Mouse (Mus musculus) cerebellum, adult 2 months (tissue): ENCODE measurements around the gene Sorcs1. TPM values are rescaled to one million over a fixed set of nuclear protein-coding genes. Genes with fewer than 3 reads are reported as not detected.

Source experiments
- DNase-seq, 2 experiments: peaks; one replicate each; pipeline ENCODE4 v3.0.0; 2021
- H3K27ac ChIP-seq: fragments of 200-500 bp; 2 replicates; pipeline ENCODE4 v1.5.1; 2012; ENCODE audit warnings: low read length, control low read depth, inconsistent platforms; ENCODE audit not compliant: insufficient read depth
- H3K27me3 ChIP-seq: fragments of 200-500 bp; 2 replicates; pipeline ENCODE4 v1.6.1; 2012; ENCODE audit warnings: inconsistent platforms, mild to moderate bottlenecking, low read length, moderate library complexity; ENCODE audit not compliant: control insufficient read depth, insufficient read depth
- H3K4me1 ChIP-seq: fragments of 200-500 bp; 2 replicates; pipeline ENCODE4 v1.6.1; 2011; ENCODE audit warnings: low read length; ENCODE audit not compliant: control insufficient read depth, insufficient read depth
- H3K4me3 ChIP-seq: fragments of 200-500 bp; replicated peaks from 2 replicates; pipeline ENCODE3; 2011; ENCODE audit warnings: mild to moderate bottlenecking, low read depth, low read length, control low read depth; ENCODE audit not compliant: insufficient read depth
- CTCF ChIP-seq: fragments of 200-500 bp; IDR thresholded peaks from 2 replicates; pipeline ENCODE4 v1.5.1; 2011; ENCODE audit warnings: low read depth, mild to moderate bottlenecking, control low read depth, low read length, moderate library complexity, borderline replicate concordance; ENCODE audit not compliant: insufficient read depth
- POLR2A ChIP-seq: fragments of 200-500 bp; IDR thresholded peaks from 2 replicates; pipeline ENCODE4 v1.6.1; 2011; ENCODE audit warnings: low read length, control low read depth, borderline replicate concordance; ENCODE audit not compliant: insufficient read depth
- WGBS: fragments of 180-500 bp; shearing (Covaris S2); methylation state at CpG from one replicate; pipeline ENCODE4 v1.1.7; 2018; 5-methylcytosine and 5-hydroxymethylcytosine counted together
- polyA plus RNA-seq: library from polyadenylated mRNA; depleted of rRNA; stranded (reverse); fragments of >200 nt; gene quantifications from 2 replicates; pipeline ENCODE4 v1.2.3, GENCODE M21; 2012

Gene Sorcs1
- polyA plus RNA-seq, 1 experiment = 11.0 TPM

DNA sequence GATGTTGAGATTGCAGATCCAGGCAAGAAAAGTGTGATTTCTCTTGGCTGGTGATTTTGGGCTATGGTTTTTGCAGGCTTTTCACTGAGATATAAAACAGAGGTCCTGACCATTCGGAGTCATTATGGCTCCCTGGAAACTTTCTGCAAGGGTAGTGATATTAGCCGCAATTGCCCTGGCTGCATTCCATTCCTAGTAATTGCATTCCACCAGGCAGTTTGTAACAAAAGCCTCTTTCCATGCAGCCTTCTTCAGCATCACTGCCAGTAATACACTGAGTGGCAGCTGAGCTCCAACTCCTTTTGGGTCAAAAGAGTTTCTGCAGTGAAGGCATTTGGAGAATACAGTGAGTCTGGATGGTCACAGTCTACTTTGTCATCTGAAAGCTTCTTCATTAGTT, 319.9 kb downstream of the Sorcs1 start:
- Histone ChIP-seq H3K4me1 (no peaks in the 10 kb centered on the region), H3K27me3 (no peaks in the 10 kb centered on the region), H3K4me3 (no peak overlapping the region), H3K27ac (no peak overlapping the region)
- no peak for TF ChIP-seq CTCF
- TF ChIP-seq POLR2A = no peak
- no peak for DNase-seq
- WGBS = 42% methylated on average over 2 of the region's 2 CpGs

DNA sequence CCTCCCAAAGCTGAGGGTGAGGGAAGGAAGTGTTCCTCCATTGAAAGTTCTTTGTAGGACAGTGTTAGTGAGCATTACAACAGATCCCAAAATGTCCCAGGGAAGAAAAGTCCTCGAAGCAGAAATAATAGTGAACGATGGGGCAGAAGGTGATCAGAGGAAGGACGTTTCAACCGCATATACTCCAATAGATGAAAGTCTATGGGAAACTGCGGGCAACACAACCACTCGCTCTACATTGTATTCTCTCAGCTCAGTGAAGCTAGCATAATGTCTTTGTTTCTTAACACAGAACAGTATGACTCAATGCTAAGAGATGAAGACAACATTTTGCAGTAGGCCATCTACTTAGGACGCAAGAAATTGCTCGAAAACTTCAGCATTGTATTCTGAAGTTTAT, 339.2 kb downstream of the Sorcs1 start:
- DNase-seq = no peak
- H3K27ac ChIP-seq = no peak overlapping the region
- no peaks in the 10 kb centered on the region for H3K4me1 ChIP-seq
- no peak overlapping the region for H3K4me3 ChIP-seq
- whole genome bisulfite sequencing = 89% methylated on average over 8 of the region's 8 CpGs
- H3K27me3 ChIP-seq = no peaks in the 10 kb centered on the region
- TF ChIP-seq CTCF (no peak), POLR2A (no peak)

DNA sequence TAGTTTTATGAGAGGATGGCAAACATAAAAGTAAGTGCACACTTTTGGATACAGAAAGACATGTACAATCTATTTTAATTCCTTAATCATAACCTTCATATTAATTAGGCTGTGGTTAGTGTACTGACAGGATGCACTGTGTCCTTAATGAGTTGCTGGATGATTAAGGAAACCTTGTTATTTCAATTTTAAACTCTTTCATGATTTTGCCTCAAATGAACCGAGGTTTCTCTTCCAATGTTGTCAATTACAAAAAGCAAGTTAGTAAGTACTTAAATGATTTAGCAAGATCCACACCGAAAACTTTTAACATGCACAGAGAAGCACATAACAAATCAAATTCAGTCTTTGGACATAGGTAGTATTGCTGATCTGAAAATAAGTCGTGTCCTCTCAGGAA, 341.7 kb downstream of the Sorcs1 start:
- H3K4me3 ChIP-seq = no peak overlapping the region
- TF ChIP-seq POLR2A (no peak), CTCF (no peak)
- 95% methylated on average over 3 of the region's 3 CpGs for WGBS
- H3K4me1 ChIP-seq = no peaks in the 10 kb centered on the region
- no peak for DNase-seq
- no peaks in the 10 kb centered on the region for H3K27me3 ChIP-seq
- no peak overlapping the region for H3K27ac ChIP-seq

DNA sequence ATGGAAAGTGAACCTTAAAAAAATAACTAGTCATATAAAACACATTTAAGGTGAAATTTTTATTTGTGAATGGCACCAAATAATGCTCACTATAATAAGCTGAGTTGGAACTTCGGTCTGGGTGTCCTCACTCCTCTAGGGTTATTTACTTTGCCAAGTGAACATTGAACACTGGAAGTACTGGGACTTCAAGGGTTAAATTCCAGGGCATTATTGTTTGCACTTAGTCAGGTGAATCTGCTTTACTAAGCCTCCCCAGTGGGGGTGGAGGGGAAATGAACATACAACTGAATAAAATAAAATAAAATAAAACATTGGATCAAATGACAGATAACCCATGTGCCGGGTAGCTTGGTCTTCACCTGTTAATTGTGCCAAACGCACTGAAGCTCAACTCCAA, 347.3 kb downstream of the Sorcs1 start:
- no peak for DNase-seq
- Histone ChIP-seq H3K4me1 (no peaks in the 10 kb centered on the region; the same call in 1 of the 2 replicates), H3K4me3 (no peak overlapping the region), H3K27ac (no peak overlapping the region), H3K27me3 (no peaks in the 10 kb centered on the region; the same call in 1 of the 2 replicates)
- 94% methylated on average over 3 of the region's 3 CpGs for WGBS
- TF ChIP-seq CTCF (no peak), POLR2A (no peak)

DNA sequence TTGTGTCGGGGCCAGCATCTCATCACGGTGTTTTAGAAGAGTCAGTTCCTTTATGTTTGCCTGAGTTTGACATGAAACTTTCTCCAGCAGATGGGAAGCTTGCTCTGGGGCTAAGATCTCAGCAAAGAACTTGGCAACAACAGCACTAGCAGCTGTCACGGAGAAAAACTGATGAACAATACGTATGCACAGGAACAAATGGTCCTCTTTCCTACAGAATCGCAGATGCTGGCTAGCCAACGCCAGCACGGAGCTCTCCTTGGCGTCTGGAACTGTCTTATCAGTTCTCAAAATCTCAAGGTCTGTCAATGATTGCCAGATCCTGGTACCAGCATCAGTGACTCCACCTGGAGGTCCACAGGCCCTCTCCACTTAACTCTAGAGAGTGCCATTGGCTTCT, 350.6 kb downstream of the Sorcs1 start:
- peak in 1 of 2 experiments; percentile 20 for DNase-seq
- 37% methylated on average over 8 of the region's 8 CpGs for WGBS
- Histone ChIP-seq H3K27me3 (no peaks in the 10 kb centered on the region; the same call in 1 of the 2 replicates), H3K4me3 (no peak overlapping the region), H3K27ac (no peak overlapping the region), H3K4me1 (no peaks in the 10 kb centered on the region; the same call in 1 of the 2 replicates)
- no peak for TF ChIP-seq POLR2A
- TF ChIP-seq CTCF = no peak

DNA sequence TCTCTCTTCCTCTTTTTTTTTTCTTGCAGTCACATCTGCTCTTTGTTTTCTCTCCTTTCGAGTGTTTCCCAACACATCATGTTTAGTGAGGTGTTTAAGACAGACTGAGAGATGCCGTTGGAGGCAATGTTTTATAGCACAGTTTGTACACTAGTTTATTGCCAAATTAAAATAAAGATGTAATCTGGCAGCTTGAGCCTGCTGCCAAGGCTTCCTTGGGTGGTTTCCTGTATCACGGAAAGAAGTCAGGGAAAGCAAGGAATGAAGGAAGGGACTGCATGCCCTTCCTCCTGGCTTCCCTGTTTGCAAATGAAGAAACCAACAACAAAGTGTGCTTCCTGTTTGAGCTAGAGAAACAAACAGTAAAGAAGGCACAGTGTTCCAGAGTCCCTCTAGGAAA, 352.3 kb downstream of the Sorcs1 start:
- Histone ChIP-seq H3K27me3 (no peaks in the 10 kb centered on the region; the same call in 1 of the 2 replicates), H3K4me1 (no peaks in the 10 kb centered on the region; the same call in 1 of the 2 replicates), H3K4me3 (no peak overlapping the region), H3K27ac (no peak overlapping the region)
- DNase-seq = peak in 1 of 2 experiments; percentile 15
- TF ChIP-seq POLR2A (no peak), CTCF (no peak)
- 9% methylated on average over 3 of the region's 3 CpGs for WGBS

DNA sequence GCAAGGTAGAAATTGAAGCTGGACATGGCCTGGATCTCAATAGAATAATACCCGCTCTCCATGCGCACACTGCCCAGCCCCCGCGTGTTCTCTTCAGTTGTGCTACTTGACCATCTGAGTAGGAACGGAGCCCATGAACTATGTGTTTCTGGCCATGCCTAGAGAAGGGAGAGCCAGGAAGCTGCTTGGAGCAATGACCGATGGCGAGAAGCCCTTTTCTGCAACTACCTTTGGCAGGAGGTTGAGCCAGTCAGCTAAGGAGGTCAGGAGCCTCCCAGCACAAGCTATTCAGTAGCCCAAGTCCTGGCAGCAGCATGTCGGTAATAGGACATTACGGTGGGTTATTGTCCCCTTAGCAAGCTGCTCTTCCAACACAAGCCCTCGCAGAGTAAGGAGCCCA, 352.8 kb downstream of the Sorcs1 start:
- Histone ChIP-seq H3K27me3 (no peaks in the 10 kb centered on the region; the same call in 1 of the 2 replicates), H3K27ac (no peak overlapping the region), H3K4me3 (peak overlapping the region; percentile 17), H3K4me1 (no peaks in the 10 kb centered on the region; the same call in 1 of the 2 replicates)
- no peak for TF ChIP-seq CTCF
- TF ChIP-seq POLR2A = no peak
- WGBS = 17% methylated on average over 10 of the region's 10 CpGs
- peak; percentile 26 to 51 for DNase-seq

DNA sequence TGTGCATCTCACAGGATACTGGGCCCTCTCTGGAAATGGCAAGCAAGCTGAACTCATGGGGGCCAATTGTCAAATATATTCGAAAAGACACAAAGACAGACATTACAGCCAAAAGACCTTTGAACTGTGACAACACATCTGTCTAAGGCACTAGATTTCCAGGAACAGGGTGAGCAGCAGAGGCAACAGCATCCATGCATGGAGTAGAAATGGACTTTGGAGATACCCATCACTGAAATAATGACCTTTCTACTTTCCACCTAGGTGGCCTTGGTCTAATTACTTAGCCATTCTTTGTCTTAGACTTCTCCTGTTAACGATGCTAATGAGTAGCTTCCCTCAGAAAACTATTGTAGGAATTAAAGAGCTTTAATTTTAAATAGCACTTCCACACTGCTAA, 371.4 kb downstream of the Sorcs1 start:
- no peak for TF ChIP-seq POLR2A
- TF ChIP-seq CTCF = no peak
- WGBS = 61% methylated on average over 2 of the region's 2 CpGs
- no peak overlapping the region for H3K27ac ChIP-seq
- no peak overlapping the region for H3K4me3 ChIP-seq
- no peaks in the 10 kb centered on the region for H3K4me1 ChIP-seq
- no peaks in the 10 kb centered on the region for H3K27me3 ChIP-seq
- no peak for DNase-seq

DNA sequence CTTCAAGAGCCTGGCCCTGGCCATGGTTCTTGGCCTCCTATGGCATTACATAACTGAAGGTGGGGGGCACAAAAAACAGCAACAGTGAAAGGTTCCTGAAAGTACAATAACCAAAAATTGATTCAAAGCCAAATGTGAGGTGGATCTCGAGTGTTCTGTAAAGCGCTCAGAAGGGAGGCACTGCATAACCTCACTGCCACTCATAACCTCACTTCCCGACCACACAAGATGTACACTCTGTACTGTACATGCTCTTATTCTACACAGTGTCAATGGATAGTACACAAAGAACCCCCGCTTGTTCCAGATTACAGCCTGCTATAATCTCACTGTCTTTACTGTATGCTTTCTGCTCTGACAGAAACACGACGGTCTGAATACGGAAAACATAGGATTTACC, 384.2 kb downstream of the Sorcs1 start:
- no peak for TF ChIP-seq POLR2A
- TF ChIP-seq CTCF = no peak
- Histone ChIP-seq H3K27me3 (no peaks in the 10 kb centered on the region), H3K4me3 (no peak overlapping the region), H3K4me1 (no peaks in the 10 kb centered on the region), H3K27ac (no peak overlapping the region)
- 80% methylated on average over 7 of the region's 7 CpGs for WGBS
- DNase-seq = no peak
